Mouse (Mus musculus) adrenal gland, postnatal 25 days (tissue): ENCODE data around the gene Kif1b. TPM values are rescaled to one million over a fixed set of nuclear protein-coding genes. Genes with fewer than 3 reads are reported as not detected.
"Not testable (repeated sequence)": the region's sequence is repeated elsewhere in the genome, so short reads cannot be mapped to it uniquely, and the experiment has no call there.

Source experiments
- DNase-seq: peaks from one replicate; pipeline ENCODE4 v3.0.0; 2021; ENCODE audit warnings: mixed read lengths
- total RNA-seq: library from RNA; stranded (reverse); gene quantifications from 2 replicates; pipeline ENCODE4 v1.2.3, GENCODE M21; 2021

Gene Kif1b
- total RNA-seq, 1 experiment from 2014 or later = 199 TPM

GRCm38 (mm10) chr4:149169926-149170325 lies 137.6 kb downstream of the Kif1b start:
- DNase-seq = not testable (repeated sequence)

- no peak for DNase-seq
These were observed 139.5 kb downstream of the Kif1b start for GRCm38 (mm10) chr4:149168016-149168415.

GRCm38 (mm10) chr4:149166957-149167611 lies 140.4 kb downstream of the Kif1b start:
- peak; percentile 38 for DNase-seq

- DNase-seq = peak; percentile 96
These were observed 141.1 kb downstream of the Kif1b start, which contains the start of gene Pgd for GRCm38 (mm10) chr4:149166215-149166946. Gene Pgd, minus strand, starts transcription at chr4:149166771.

DNA sequence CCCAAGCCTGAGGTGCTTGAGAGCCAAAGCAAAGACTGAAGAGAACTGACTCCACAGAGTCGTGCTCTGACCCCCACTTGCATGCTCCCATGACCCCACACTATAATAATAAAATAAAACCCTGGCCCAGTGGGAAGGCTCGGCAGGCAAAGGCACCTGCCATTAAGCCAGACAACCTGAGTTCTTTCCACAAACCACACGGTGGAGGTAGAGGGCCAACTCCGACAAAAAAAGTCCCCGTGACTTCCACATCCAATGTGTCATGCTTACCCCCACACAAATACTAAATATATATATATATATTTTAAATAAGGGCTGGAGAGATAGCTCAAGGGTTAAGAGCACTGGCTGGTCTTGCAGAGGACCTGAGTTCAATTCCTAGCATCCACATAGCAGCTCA lies 143.3 kb downstream of the Kif1b start:
- DNase-seq = no peak

- no peak for DNase-seq
These were observed 144.3 kb downstream of the Kif1b start for GRCm38 (mm10) chr4:149163196-149163595.

GRCm38 (mm10) chr4:149161166-149161565 lies 146.3 kb downstream of the Kif1b start:
- peak; percentile 53 for DNase-seq

DNA sequence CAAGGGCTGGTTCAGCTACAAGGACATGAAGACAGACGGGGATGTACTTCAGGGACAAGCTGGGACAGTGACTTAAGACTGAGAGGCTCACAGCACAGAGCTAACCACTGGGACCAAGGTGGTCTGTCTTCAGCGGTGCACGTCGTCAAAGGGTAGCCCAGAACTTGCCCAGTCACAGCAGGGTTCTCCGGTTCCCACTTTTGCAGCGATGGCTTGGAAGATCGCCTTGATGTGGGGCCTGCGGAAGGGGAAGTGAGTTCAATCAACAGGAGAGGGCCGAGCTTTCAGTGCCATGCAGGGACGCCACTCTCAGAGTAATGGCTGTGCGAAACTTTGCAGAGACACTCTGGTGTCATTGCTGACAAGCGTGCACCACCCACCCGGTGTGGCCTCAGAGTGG lies 147.6 kb downstream of the Kif1b start:
- DNase-seq = no peak

DNA sequence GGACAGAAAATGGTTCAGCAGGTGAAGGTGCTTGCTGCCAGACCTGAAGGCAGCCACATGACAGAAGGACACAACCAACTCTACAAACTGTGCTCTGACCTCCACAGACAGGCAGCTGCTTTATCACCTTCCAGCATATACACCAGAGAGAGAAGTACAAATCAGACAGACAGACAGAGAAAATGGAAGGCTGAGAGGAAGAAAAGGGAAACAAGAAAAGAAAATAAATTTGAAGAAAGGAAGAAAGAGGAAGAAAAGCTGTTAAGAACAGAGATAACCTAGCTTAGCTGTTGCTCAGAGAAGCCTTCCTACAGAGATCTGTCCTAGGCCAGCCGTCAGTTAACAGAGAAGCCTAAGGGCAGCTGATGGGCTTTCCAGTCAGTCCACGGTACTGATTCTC lies 148.3 kb downstream of the Kif1b start:
- no peak for DNase-seq

GRCm38 (mm10) chr4:149157415-149157973 lies 150.0 kb downstream of the Kif1b start:
- no peak for DNase-seq

DNA sequence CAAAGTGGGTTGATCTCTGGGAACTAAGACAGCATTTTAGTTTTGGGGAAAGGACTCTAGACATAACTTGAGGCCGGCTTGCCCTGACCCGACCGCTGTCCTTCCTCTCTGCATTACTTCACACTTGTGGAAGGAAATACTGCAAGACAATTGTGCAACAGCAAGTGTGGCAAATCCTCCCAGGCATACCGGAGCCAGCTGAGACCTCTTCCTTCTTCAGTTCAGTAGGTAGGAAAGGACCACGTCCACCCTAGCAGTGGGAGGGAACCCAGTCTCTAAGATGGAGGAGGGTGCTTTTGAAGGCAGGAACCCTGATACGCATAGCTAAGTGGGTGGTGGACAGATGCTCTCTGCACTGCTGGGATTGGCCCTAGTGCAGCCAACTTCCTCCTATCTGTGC lies 151.8 kb downstream of the Kif1b start:
- DNase-seq = no peak

DNA sequence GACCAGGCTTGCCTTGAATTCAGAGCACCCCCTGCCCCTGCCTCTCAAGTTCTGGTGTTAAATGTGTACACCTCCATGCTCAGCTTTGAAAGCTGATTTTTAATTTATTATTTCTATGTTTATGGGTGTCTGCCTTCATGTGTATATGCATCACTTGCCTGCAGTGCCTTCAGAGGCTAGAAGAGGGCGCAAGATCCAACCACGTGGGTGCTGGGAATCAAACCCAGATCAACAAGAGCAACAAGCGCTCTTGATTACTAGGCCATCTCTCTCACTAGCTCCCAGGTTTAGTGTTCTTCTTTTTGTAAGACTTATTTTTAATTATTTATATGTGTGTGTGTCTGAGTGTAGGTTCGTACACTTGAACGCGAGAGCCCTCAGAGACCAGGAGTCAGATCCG lies 152.6 kb downstream of the Kif1b start:
- DNase-seq = no peak

DNA sequence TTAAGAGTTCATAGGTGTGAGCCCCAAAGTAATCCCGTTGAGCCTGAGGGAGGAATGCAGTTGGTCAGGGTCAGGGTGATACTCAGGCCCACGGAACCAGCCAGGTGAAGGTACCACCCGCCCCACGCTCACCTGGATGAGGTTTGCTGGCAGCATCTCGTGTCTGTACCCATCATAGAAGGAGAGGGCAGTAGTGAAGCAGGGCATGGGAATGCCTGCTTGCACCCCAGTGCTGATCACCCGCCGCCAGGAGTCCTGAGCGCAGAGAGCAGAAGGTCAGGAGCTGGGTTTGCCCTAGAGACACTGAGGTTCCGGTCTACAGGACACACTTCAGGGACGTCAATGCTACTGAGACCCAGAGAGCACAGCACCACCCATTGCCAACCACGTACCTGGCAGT lies 156.8 kb downstream of the Kif1b start:
- no peak for DNase-seq

DNA sequence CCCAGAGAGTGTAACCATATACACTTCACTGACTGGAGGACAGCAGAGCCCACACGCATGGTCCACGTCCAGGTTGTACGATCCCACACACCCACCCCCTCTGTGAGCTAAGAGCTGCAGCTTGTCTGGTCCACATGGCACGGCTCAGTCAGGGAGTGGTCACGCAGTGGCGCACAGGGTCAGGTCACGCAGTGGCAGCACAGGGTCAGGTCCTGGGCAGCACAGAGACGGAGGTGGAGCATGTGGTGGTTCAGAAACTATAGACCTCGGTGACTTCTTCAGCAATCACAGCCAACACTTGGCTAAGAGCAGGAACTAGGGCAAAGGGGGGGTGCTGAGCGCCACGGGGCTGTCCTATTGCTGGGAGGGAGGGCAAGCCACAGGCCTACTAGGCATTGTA lies 157.2 kb downstream of the Kif1b start:
- DNase-seq = peak; percentile 35

DNA sequence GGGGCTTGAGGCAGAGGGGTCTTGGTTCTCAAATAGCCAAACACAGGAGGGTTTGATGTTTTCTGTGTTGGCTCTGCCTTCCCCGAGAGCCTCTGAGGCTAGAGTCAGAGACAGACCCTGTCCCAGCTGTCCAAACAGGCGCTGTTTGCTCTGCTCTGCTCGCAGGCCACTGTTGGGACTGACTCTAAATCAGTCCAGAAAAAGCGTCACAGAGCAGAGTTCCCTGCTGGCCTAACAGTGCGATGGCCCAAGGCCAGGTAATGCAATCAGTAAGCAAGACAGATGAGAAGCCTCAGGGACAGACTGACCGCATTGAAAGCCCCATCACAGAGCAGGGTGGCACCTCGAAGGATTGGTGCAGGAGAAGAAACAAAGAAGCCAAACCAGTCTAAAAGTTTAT lies 157.9 kb downstream of the Kif1b start:
- DNase-seq = peak; percentile 72

DNA sequence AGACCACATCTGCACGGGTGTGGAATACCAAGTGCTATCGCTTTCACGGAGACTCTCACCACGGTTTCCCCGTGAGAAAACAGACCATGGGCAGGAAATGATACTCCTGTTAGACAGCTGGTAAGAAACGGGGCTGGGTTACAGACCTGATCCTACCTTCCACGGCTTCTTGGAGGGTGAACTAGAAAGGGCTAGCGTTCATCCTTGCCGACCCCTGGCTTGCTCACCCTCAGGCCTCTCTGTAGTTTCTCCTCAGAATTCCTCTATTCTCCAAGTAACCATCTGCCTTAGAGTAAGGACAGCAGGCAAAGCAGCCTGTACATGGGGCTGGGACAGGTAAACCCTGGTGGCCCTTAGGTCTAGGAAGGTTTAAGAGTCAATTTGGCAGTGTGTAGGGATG lies 158.3 kb downstream of the Kif1b start:
- no peak for DNase-seq

GRCm38 (mm10) chr4:149148084-149148483 lies 159.4 kb downstream of the Kif1b start:
- DNase-seq = no peak

DNA sequence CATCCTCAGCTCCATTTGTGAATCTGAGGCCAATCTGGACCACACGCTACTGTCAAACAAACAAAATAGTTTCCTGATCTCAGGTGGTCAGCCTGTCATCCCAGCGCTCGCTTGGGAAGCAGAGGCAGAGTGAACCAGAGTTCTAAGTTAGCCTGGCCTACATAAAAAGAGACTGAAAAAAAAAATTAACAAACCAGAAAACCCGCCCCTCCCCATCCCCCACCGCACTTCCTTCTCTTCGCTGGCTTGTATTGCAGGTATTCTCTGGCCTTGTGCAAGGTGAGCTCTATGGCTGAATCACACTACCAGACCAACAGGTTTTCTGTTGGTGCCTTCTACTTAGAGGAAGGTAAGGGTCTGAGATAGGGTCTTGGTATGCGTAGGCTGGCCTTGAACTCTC lies 160.0 kb downstream of the Kif1b start:
- DNase-seq = no peak

DNA sequence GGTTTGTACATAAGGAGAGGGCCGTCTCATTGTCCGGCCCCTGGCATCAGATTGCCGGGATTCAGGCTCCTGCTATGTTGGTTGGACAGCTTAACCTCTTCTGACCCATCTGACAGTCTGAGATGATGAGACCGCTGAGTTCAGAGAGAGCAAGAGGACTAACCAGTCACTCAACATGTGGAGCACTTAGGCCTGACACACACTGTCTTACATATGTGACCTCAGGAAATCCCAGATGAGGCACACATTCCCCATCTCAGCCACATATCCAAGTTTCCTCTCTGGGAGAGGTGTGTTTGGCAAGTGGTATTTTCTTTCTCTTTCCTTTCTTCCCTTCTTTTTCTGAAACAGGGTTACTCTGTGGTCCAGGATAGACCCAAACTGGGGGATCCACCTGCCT lies 162.3 kb downstream of the Kif1b start:
- no peak for DNase-seq

- peak; percentile 68 for DNase-seq
These were observed 163.0 kb downstream of the Kif1b start for GRCm38 (mm10) chr4:149144459-149144858.

DNA sequence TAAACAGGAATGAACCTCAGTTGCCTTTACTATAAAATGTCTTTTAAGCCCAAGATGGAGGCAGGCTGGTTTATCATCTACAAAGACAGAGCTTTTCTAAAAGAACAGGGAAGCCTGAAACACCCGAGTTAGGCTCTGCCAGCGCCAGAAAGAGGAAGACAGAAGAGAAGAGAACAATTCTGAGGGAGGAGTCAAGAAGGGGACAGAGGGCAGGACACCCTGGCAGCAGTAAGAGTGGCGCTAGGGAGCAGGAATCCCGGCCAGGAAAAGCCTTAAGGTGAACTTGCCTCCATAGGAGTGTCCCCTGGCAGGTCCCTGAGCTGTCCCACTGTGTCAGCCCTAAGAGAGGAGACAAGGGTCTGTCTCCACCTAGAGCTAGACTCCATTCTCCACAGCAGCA lies 163.9 kb downstream of the Kif1b start:
- DNase-seq = no peak

DNA sequence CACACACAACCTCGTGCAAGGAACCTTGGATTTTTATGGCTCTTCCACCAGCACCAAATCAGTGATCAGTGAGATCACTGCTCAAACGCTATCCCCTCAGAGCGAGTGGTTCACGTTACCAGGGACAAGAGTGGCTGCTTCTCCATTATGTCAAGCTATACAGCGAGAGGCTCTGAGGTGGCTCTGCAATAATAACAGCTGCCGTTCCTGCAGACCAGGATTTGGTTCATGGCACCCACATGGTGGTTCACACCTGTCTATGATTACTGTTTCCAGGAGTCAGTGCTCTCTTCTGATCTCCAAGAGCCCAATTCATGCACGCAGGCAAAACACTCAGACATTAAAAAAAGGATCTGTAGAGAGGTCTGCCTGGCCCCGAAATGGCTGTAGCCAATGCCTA lies 169.0 kb downstream of the Kif1b start:
- no peak for DNase-seq

DNA sequence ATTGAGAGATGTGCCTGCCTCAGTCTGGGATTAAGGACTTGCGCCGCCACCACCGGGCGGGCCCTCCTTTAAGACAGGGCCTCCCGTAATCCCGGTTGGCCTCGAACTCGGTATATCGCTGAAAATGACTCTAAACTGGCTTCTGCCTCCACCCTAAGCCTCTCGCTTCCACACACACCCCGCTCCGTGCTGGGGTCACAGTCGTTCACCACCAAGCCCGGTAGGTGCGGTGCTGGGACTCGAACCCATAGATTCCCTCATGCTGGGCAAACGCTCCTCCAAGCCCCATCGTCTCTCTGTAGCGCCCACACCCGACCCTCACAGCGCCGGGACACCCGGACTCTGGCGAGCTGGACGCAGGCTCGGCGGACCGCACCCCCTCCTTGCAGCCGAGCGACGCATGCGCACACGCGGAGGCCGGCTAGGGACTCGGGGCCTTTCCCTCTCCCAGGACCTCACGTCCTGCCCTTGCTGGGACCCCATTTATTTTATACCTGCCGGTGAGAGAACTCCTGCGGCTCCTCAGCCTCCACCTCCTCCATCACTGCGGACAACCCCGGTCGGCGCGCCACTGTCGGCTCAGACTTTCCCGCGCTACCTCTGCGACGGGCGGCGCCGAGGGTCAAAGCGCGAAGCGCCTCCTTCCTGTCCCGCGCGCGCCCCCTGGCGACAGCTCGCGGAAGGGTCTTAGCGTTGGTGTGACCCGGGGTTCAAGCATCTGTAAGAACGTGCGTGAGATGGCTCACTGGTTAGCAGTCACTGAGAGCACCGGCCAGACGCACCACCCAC lies 170.3 kb downstream of the Kif1b start, which contains the start of gene Cenps:
Gene Cenps, minus strand, starts transcription at position 648 of the 789 bp plus-strand sequence.
- peak; percentile 92 for DNase-seq
